Mouse (Mus musculus): Measurements from ENCODE around the gene Zfyve1. TPM values are rescaled to one million over a fixed set of nuclear protein-coding genes. Genes with fewer than 3 reads are reported as not detected.

Zfyve1 gene
- polyA plus RNA-seq, 1 experiment from 2014 or later, result 37.0 TPM

DNA sequence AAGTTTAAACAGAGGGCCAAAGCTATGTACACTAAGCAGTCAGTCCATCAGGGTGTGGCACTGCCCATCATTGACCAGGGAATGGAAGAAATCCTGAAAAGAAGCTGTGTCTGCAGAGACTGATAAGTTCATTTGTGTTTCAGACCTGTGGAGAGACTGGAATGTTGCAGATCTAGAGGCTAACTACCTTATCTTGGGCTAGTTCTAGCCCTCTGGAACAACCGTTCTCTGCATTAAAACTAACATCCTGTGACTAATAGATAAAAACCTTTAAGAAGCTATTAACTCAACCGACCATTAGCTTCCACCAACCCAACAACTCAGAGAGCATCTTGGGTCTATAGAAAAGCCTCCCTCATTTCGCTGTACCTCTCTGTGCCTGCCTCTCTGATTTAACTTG, 79.4 kb downstream of the Zfyve1 start:
- H3K27ac ChIP-seq (replicated peaks), result no peak overlapping the region
- H3K4me1 ChIP-seq, result peaks cover 20% of the 10 kb centered on the region
- ATAC-seq (ENCODE audit: low FRiP score, low read depth), result no peak
- 89% methylated on average over 3 of the region's 3 CpGs for WGBS
- H3K27me3 ChIP-seq, result 0 out of 2 replicates have a peak, but pooled peaks cover 4% of the 10 kb centered on the region
- no peaks in the 10 kb centered on the region for H3K9me3 ChIP-seq
- H3K36me3 ChIP-seq, result no peaks in the 10 kb centered on the region
- no peak overlapping the region for H3K4me2 ChIP-seq (replicated peaks)
- H3K4me3 ChIP-seq, result no peak overlapping the region
- H3K9ac ChIP-seq (replicated peaks), result no peak overlapping the region

DNA sequence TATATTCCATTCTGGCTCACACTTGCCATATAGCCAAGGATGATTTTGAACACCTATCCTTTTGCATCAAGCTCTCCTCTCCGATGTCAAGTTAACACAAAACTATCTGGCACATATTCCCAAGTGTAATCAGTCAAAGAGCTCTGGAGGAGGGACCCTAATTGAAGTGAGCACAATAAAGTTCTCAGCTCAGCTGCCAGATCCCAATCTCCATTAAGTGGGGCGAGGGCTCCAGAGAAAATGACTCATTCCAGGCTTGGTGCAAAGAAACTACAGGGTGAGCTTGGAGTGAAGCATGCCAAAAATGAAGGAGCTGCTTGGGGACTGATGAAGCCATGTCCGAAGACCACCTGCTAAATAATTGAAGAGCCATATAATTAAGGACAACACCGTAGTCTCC, 82.8 kb downstream of the Zfyve1 start:
- Histone ChIP-seq H3K4me1 (0 out of 2 replicates have a peak, but pooled peaks cover 11% of the 10 kb centered on the region), H3K4me2 (replicated peaks) (no peak overlapping the region), H3K27me3 (no peaks in the 10 kb centered on the region), H3K27ac (replicated peaks) (no peak overlapping the region), H3K9ac (replicated peaks) (no peak overlapping the region), H3K4me3 (no peak overlapping the region), H3K9me3 (no peaks in the 10 kb centered on the region), H3K36me3 (no peaks in the 10 kb centered on the region)
- ATAC-seq (ENCODE audit: low FRiP score, low read depth), result no peak
- 70% methylated on average over 4 of the region's 4 CpGs for WGBS

DNA sequence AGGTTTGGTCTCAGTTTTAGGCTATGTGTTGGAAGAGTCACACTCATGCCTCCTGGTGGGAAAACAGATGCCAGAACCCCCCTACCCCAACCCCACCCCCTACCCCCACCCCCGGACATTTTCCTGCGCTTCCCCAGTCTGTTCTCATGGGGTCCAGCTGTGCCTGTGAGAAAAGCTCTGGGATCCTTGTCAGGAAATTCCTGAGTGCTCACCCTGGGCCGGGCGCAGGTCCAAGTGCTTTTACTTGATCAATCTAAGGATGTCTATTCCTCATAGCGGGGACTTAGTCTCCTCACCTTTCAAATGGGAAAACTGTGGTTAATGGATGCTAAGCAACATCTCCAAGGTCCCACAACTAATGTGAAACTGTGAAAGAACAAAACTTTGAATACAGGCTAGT, 83.8 kb downstream of the Zfyve1 start:
- Histone ChIP-seq H3K27me3 (no peaks in the 10 kb centered on the region), H3K9me3 (no peaks in the 10 kb centered on the region), H3K4me2 (replicated peaks) (no peak overlapping the region), H3K4me3 (no peak overlapping the region), H3K27ac (replicated peaks) (peak overlapping the region; percentile 39), H3K36me3 (no peaks in the 10 kb centered on the region), H3K4me1 (0 out of 2 replicates have a peak, but pooled peaks cover 11% of the 10 kb centered on the region), H3K9ac (replicated peaks) (no peak overlapping the region)
- no peak for ATAC-seq (ENCODE audit: low FRiP score, low read depth)
- 47% methylated on average over 5 of the region's 5 CpGs for WGBS

DNA sequence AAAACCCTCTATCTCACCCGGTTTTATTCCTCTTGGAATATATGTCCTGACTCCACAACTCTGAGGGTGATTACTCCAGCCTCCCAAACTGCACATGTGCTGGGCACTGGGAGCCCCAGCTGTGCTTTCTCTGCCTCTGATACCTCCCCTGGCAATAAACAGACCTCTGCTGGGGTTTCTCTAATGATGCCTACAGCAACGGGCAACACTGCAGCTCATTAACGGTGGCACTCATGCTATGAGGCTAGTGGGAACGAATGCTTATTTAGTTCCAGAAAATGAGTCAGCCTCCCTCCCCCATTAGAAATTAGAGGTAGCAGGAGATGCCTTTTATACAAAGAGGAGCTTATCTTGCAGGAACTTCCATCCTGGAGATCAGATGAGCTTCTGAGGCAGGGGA, 84.2 kb downstream of the Zfyve1 start:
- Histone ChIP-seq H3K9ac (replicated peaks) (no peak overlapping the region), H3K27me3 (no peaks in the 10 kb centered on the region), H3K36me3 (no peaks in the 10 kb centered on the region), H3K9me3 (no peaks in the 10 kb centered on the region), H3K4me3 (no peak overlapping the region), H3K4me2 (replicated peaks) (no peak overlapping the region), H3K27ac (replicated peaks) (peak overlapping the region; percentile 39; the same call in 1 of the 2 replicates), H3K4me1 (0 out of 2 replicates have a peak, but pooled peaks cover 11% of the 10 kb centered on the region)
- no peak for ATAC-seq (ENCODE audit: low FRiP score, low read depth)
- 60% methylated on average over 4 of the region's 4 CpGs for WGBS

DNA sequence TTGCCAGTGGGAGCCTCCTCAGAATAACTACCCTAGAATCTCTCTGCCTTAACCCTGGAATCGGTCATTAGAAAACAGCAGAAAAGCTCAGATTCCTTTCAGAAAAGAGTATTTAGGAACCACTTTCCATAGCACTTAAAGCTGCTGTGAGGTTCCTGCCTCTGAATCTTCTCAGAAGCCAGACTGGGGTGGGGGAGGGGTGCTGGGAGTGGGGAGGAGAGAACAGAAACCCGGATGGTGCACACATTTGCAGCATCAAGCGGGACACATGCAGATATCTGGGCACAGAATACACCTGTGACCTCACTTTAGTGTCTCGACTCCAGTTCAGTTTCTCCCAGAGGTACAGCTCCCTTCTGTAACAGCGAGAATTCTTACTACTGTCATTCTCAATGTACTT, 86.4 kb downstream of the Zfyve1 start:
- Histone ChIP-seq H3K4me1 (0 out of 2 replicates have a peak, but pooled peaks cover 11% of the 10 kb centered on the region), H3K27me3 (no peaks in the 10 kb centered on the region), H3K4me3 (no peak overlapping the region), H3K9me3 (no peaks in the 10 kb centered on the region), H3K36me3 (no peaks in the 10 kb centered on the region), H3K27ac (replicated peaks) (no peak overlapping the region), H3K9ac (replicated peaks) (no peak overlapping the region), H3K4me2 (replicated peaks) (no peak overlapping the region)
- 85% methylated on average over 5 of the region's 5 CpGs for WGBS
- no peak for ATAC-seq (ENCODE audit: low FRiP score, low read depth)

GRCm38 (mm10) chr12:83506543-83506942, 90.5 kb downstream of the Zfyve1 start:
- Histone ChIP-seq H3K4me2 (replicated peaks) (no peak overlapping the region), H3K27me3 (no peaks in the 10 kb centered on the region; the same call in 1 of the 2 replicates), H3K9ac (replicated peaks) (no peak overlapping the region), H3K9me3 (no peaks in the 10 kb centered on the region), H3K4me1 (no peaks in the 10 kb centered on the region), H3K4me3 (no peak overlapping the region), H3K27ac (replicated peaks) (no peak overlapping the region), H3K36me3 (no peaks in the 10 kb centered on the region)
- ATAC-seq (ENCODE audit: low FRiP score, low read depth), result no peak
- 82% methylated on average over 10 of the region's 10 CpGs for WGBS

- Histone ChIP-seq H3K4me2 (replicated peaks) (no peak overlapping the region), H3K9ac (replicated peaks) (no peak overlapping the region), H3K36me3 (no peaks in the 10 kb centered on the region), H3K9me3 (no peaks in the 10 kb centered on the region), H3K27me3 (no peaks in the 10 kb centered on the region; the same call in 1 of the 2 replicates), H3K4me1 (no peaks in the 10 kb centered on the region), H3K27ac (replicated peaks) (no peak overlapping the region), H3K4me3 (no peak overlapping the region)
- ATAC-seq (ENCODE audit: low FRiP score, low read depth), result no peak
- WGBS, result 8% methylated on average over 9 of the region's 9 CpGs
These were observed 94.8 kb downstream of the Zfyve1 start for GRCm38 (mm10) chr12:83502190-83502589.

DNA sequence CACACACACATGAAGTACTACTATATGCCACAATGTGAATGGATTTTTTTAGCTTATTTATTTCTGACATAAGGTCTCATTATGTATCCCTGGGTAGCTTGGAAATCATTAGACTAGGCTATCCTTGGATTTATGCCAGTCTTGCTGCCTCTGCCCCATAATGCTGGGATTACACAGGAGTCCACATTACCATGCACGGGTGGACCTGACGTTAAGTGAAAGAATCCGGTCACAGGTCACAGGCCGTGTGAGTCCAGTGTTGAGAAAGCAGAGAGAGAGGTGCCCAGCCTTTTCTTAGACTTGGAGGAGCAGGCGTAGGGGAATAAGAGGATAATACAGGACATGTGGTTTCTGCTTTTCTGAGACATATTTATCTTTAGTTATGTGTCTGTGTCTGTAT, 97.8 kb downstream of the Zfyve1 start:
- Histone ChIP-seq H3K9me3 (no peaks in the 10 kb centered on the region), H3K4me3 (no peak overlapping the region), H3K36me3 (no peaks in the 10 kb centered on the region), H3K27ac (replicated peaks) (no peak overlapping the region), H3K4me1 (no peaks in the 10 kb centered on the region), H3K9ac (replicated peaks) (no peak overlapping the region), H3K27me3 (no peaks in the 10 kb centered on the region; the same call in 1 of the 2 replicates), H3K4me2 (replicated peaks) (no peak overlapping the region)
- ATAC-seq (ENCODE audit: low FRiP score, low read depth), result no peak
- WGBS, result 68% methylated on average over 5 of the region's 5 CpGs

- no peak for ATAC-seq (ENCODE audit: low FRiP score, low read depth)
- Histone ChIP-seq H3K27me3 (no peaks in the 10 kb centered on the region; the same call in 1 of the 2 replicates), H3K36me3 (no peaks in the 10 kb centered on the region), H3K9ac (replicated peaks) (no peak overlapping the region), H3K27ac (replicated peaks) (no peak overlapping the region), H3K9me3 (no peaks in the 10 kb centered on the region), H3K4me3 (no peak overlapping the region), H3K4me2 (replicated peaks) (no peak overlapping the region), H3K4me1 (no peaks in the 10 kb centered on the region)
- 78% methylated on average over 3 of the region's 3 CpGs for WGBS
These were observed 99.1 kb downstream of the Zfyve1 start for GRCm38 (mm10) chr12:83497959-83498358.

- H3K4me3 ChIP-seq, result no peak overlapping the region
- no peaks in the 10 kb centered on the region for H3K4me1 ChIP-seq
- no peak overlapping the region for H3K27ac ChIP-seq (replicated peaks)
- 95% methylated on average over 6 of the region's 6 CpGs for WGBS
- H3K9ac ChIP-seq (replicated peaks), result no peak overlapping the region
- H3K36me3 ChIP-seq, result no peaks in the 10 kb centered on the region
- H3K4me2 ChIP-seq (replicated peaks), result no peak overlapping the region
- ATAC-seq (ENCODE audit: low FRiP score, low read depth), result no peak
- H3K9me3 ChIP-seq, result no peaks in the 10 kb centered on the region
- no peaks in the 10 kb centered on the region; the same call in 1 of the 2 replicates for H3K27me3 ChIP-seq
These were observed 100.3 kb downstream of the Zfyve1 start for GRCm38 (mm10) chr12:83496736-83497135.

Other genes with a start within 250 kb of the Zfyve1 start
- gene Dpf3, start 109.5 kb downstream of the Zfyve1 start, polyA plus RNA-seq (2016; fragmentation: Nextera tagmentation; extraction: Ambion mirVana), result 17.4 and 19.3 TPM in 2 replicates
- gene Dcaf4, start 76.8 kb downstream of the Zfyve1 start, polyA plus RNA-seq (2016; fragmentation: Nextera tagmentation; extraction: Ambion mirVana), result 27.4 and 30.5 TPM in 2 replicates
- gene Rbm25, start 34.0 kb upstream of the Zfyve1 start, polyA plus RNA-seq (2016; fragmentation: Nextera tagmentation; extraction: Ambion mirVana), result 295 and 322 TPM in 2 replicates
- gene Psen1, start 90.9 kb upstream of the Zfyve1 start, polyA plus RNA-seq (2016; fragmentation: Nextera tagmentation; extraction: Ambion mirVana), result 73.1 and 73.6 TPM in 2 replicates
- gene Papln, start 166.4 kb upstream of the Zfyve1 start, polyA plus RNA-seq (2016; fragmentation: Nextera tagmentation; extraction: Ambion mirVana), result 0.05 and 0.07 TPM in 2 replicates